ENCODE assay signal across 12 mouse cellular contexts in genomic region chr1:154723078-154723477, GRCm38 (mm10).
A peak's percentile ranks its signal among the peaks of the same experiment; 100 is the strongest.
DNase-seq lines count a peak whose midpoint lies in the region; ATAC-seq and TF ChIP-seq lines count a peak whose summit lies in the region.
"Had no signal": no experiment of that assay in that cellular context is flagged by ENCODE, and none has a peak within 500 bp of the region (broad histone marks: within the 10 kb centered on the region; RNA-seq: fewer than 3 reads in every experiment).

No protein-coding gene starts in this region.

- no peak for DNase-seq in kidney, postnatal 4 days
- DNase-seq in forebrain, embryonic 10.5 days (ENCODE audit: extremely low spot score, low spot score), result no peak
- DNase-seq in limb, embryonic 10.5 days (ENCODE audit: low spot score), result no peak
- DNase-seq in B cell, adult 2 months, result no peak
- no peak for DNase-seq in liver, postnatal 0 days
- no peak for DNase-seq in layer of hippocampus, postnatal 14 days (ENCODE audit: low spot score in 2 of 2)
- DNase-seq: adrenal gland, postnatal 25 days; right cerebral cortex, postnatal 14 days had no signal

- no peak for TF ChIP-seq CTCF in olfactory bulb, adult 2 months (IDR thresholded peaks at IDR 0.05; ENCODE audit: insufficient read depth, low read depth, low read length)
- TF ChIP-seq CTCF in liver, postnatal 0 days (IDR thresholded peaks at IDR 0.05; ENCODE audit: low read depth), result no peak

- H3K4me1 ChIP-seq in kidney, embryonic 16.5 days (ENCODE audit: insufficient read depth, low read length), result peaks cover 20% of the 10 kb centered on the region
- peaks cover 41% of the 10 kb centered on the region for H3K4me1 ChIP-seq in forebrain, embryonic 10.5 days
- H3K4me1 ChIP-seq in limb, embryonic 10.5 days, result peaks cover 37% of the 10 kb centered on the region
- peaks cover 9% of the 10 kb centered on the region for H3K4me1 ChIP-seq in olfactory bulb, adult 2 months (ENCODE audit: control insufficient read depth, insufficient read depth, low read length)
- H3K4me1 ChIP-seq in liver, postnatal 0 days (ENCODE audit: insufficient read depth), result no peaks in the 10 kb centered on the region

- H3K9me3 ChIP-seq in kidney, embryonic 16.5 days (ENCODE audit: low read length), result no peaks in the 10 kb centered on the region
- no peaks in the 10 kb centered on the region for H3K9me3 ChIP-seq in forebrain, embryonic 10.5 days
- no peaks in the 10 kb centered on the region for H3K9me3 ChIP-seq in limb, embryonic 10.5 days (replicated peaks)
- H3K9me3 ChIP-seq in liver, postnatal 0 days (ENCODE audit: low read length), result no peaks in the 10 kb centered on the region
- H3K9me3 ChIP-seq: heart, embryonic 15.5 days; megakaryocyte, embryonic 14.5 days had no signal

- H3K9ac ChIP-seq in kidney, embryonic 16.5 days (replicated peaks; ENCODE audit: low read length), result no peak overlapping the region
- no peak overlapping the region for H3K9ac ChIP-seq in liver, postnatal 0 days (replicated peaks)
- H3K9ac ChIP-seq: heart, embryonic 15.5 days had no signal

- 44% methylated on average over 6 of the region's 6 CpGs for WGBS in kidney, embryonic 16.5 days
- WGBS in forebrain, embryonic 10.5 days, result 40% methylated on average over 6 of the region's 6 CpGs
- WGBS in limb, embryonic 10.5 days, result 40% methylated on average over 6 of the region's 6 CpGs
- WGBS in olfactory bulb, adult 2 months, result 17% methylated on average over 6 of the region's 6 CpGs
- 35% methylated on average over 6 of the region's 6 CpGs for WGBS in liver, postnatal 0 days (ENCODE audit: insufficient replicate concordance)

- no peak for ATAC-seq in kidney, embryonic 16.5 days (ENCODE audit: low FRiP score, low TSS enrichment)
- no peak for ATAC-seq in liver, postnatal 0 days

- no peak for TF ChIP-seq EP300 in liver, postnatal 0 days (IDR thresholded peaks at IDR 0.05; ENCODE audit: low read depth)

- H3K36me3 ChIP-seq in kidney, embryonic 16.5 days (ENCODE audit: insufficient read depth, low read length), result no peaks in the 10 kb centered on the region
- H3K36me3 ChIP-seq in forebrain, embryonic 10.5 days (replicated peaks), result no peaks in the 10 kb centered on the region
- no peaks in the 10 kb centered on the region for H3K36me3 ChIP-seq in limb, embryonic 10.5 days
- H3K36me3 ChIP-seq in liver, postnatal 0 days (replicated peaks; ENCODE audit: insufficient read depth, low read length), result no peaks in the 10 kb centered on the region
- H3K36me3 ChIP-seq: heart, embryonic 15.5 days had no signal

- H3K4me2 ChIP-seq in kidney, embryonic 16.5 days (replicated peaks; ENCODE audit: low read depth, low read length), result peak overlapping the region; percentile 28; the same call in 1 of the 2 replicates
- no peak overlapping the region for H3K4me2 ChIP-seq in liver, postnatal 0 days (ENCODE audit: low read depth, low read length)
- H3K4me2 ChIP-seq: heart, embryonic 15.5 days had no signal

- no peak overlapping the region for H3K27ac ChIP-seq in kidney, embryonic 16.5 days (ENCODE audit: low read length)
- peak overlapping the region; percentile 63 for H3K27ac ChIP-seq in forebrain, embryonic 10.5 days
- H3K27ac ChIP-seq in limb, embryonic 10.5 days, result no peak overlapping the region
- peak overlapping the region; percentile 71; the same call in 1 of the 2 replicates for H3K27ac ChIP-seq in olfactory bulb, adult 2 months (ENCODE audit: insufficient read depth, low read depth, low read length)
- no peak overlapping the region for H3K27ac ChIP-seq in liver, postnatal 0 days (ENCODE audit: low read depth)
- H3K27ac ChIP-seq: heart, embryonic 15.5 days had no signal

- H3K27me3 ChIP-seq in kidney, embryonic 16.5 days (ENCODE audit: insufficient read depth, low read length), result peaks cover 55% of the 10 kb centered on the region
- H3K27me3 ChIP-seq in forebrain, embryonic 10.5 days (ENCODE audit: poor library complexity, severe bottlenecking), result peaks cover 79% of the 10 kb centered on the region
- H3K27me3 ChIP-seq in limb, embryonic 10.5 days (ENCODE audit: low read depth, poor library complexity, severe bottlenecking), result peaks cover 59% of the 10 kb centered on the region
- H3K27me3 ChIP-seq in liver, postnatal 0 days (ENCODE audit: insufficient read depth, low read length), result peaks cover 52% of the 10 kb centered on the region

- H3K4me3 ChIP-seq in kidney, embryonic 16.5 days (ENCODE audit: low read length), result no peak overlapping the region
- peak overlapping the region; percentile 49 for H3K4me3 ChIP-seq in forebrain, embryonic 10.5 days
- peak overlapping the region; percentile 34 for H3K4me3 ChIP-seq in limb, embryonic 10.5 days
- peak overlapping the region; percentile 73 for H3K4me3 ChIP-seq in olfactory bulb, adult 2 months (ENCODE audit: insufficient read depth, low read depth, low read length)
- no peak overlapping the region for H3K4me3 ChIP-seq in liver, postnatal 0 days (ENCODE audit: low read depth, low read length)
- H3K4me3 ChIP-seq: heart, embryonic 15.5 days; megakaryocyte, embryonic 14.5 days had no signal

- no peak for TF ChIP-seq POLR2A in olfactory bulb, adult 2 months (IDR thresholded peaks at IDR 0.05; ENCODE audit: insufficient read depth, low read depth, low read length)

Comparison
In these comparisons a context has a peak if more than half of its experiments do, and no peak if none do; other contexts are left out.
1. H3K27ac ChIP-seq: peak in forebrain, embryonic 10.5 days (single experiment) and olfactory bulb, adult 2 months (single experiment); none in kidney, embryonic 16.5 days (single experiment), limb, embryonic 10.5 days (single experiment) and liver, postnatal 0 days (single experiment).
2. H3K4me3 ChIP-seq: peak in forebrain, embryonic 10.5 days (single experiment), limb, embryonic 10.5 days (single experiment) and olfactory bulb, adult 2 months (single experiment); none in kidney, embryonic 16.5 days (single experiment) and liver, postnatal 0 days (single experiment).